Mouse (Mus musculus) forebrain, embryonic 10.5 days (tissue): ENCODE data around the gene Timmdc1. TPM values are rescaled to one million over a fixed set of nuclear protein-coding genes. Genes with fewer than 3 reads are reported as not detected.
"Not testable (repeated sequence)": the region's sequence is repeated elsewhere in the genome, so short reads cannot be mapped to it uniquely, and the experiment has no call there.

Source experiments
- DNase-seq: peaks from one replicate; pipeline ENCODE4 v3.0.0-alpha.2; 2017; ENCODE audit warnings: low spot score; ENCODE audit errors: extremely low spot score
- H3K27ac ChIP-seq: fragments of 300-500 bp; sonication (generic); 2 replicates; pipeline ENCODE4 v1.5.1; 2016; ENCODE audit warnings: mild to moderate bottlenecking
- H3K27me3 ChIP-seq: fragments of 300-500 bp; sonication (generic); 2 replicates; pipeline ENCODE4 v1.6.1; 2016; ENCODE audit warnings: mild to moderate bottlenecking; ENCODE audit not compliant: poor library complexity, severe bottlenecking
- H3K36me3 ChIP-seq: fragments of 300-500 bp; sonication (generic); replicated peaks from 2 replicates; pipeline ENCODE4 v1.6.1; 2016; ENCODE audit warnings: mild to moderate bottlenecking, moderate library complexity
- H3K4me1 ChIP-seq: fragments of 300-500 bp; sonication (generic); 2 replicates; pipeline ENCODE4 v1.6.1; 2016
- H3K4me3 ChIP-seq: fragments of 300-500 bp; sonication (generic); 2 replicates; pipeline ENCODE4 v1.5.1; 2016; ENCODE audit warnings: mild to moderate bottlenecking, moderate library complexity
- H3K9me3 ChIP-seq: fragments of 300-500 bp; sonication (generic); 2 replicates; pipeline ENCODE4 v1.6.1; 2016; ENCODE audit warnings: mild to moderate bottlenecking, moderate library complexity
- WGBS: fragments of 180-500 bp; shearing (Covaris S2); methylation state at CpG from one replicate; pipeline ENCODE4 v1.1.7; 2016; 5-methylcytosine and 5-hydroxymethylcytosine counted together
- polyA plus RNA-seq: library from polyadenylated mRNA; unstranded; fragments of >200 nt; fragmentation: Nextera tagmentation; extraction: Ambion mirVana; gene quantifications from 2 replicates; pipeline ENCODE4 v1.2.1, GENCODE M21; 2016

The Timmdc1 gene
- polyA plus RNA-seq, 1 experiment from 2014 or later = 33.1 TPM

DNA sequence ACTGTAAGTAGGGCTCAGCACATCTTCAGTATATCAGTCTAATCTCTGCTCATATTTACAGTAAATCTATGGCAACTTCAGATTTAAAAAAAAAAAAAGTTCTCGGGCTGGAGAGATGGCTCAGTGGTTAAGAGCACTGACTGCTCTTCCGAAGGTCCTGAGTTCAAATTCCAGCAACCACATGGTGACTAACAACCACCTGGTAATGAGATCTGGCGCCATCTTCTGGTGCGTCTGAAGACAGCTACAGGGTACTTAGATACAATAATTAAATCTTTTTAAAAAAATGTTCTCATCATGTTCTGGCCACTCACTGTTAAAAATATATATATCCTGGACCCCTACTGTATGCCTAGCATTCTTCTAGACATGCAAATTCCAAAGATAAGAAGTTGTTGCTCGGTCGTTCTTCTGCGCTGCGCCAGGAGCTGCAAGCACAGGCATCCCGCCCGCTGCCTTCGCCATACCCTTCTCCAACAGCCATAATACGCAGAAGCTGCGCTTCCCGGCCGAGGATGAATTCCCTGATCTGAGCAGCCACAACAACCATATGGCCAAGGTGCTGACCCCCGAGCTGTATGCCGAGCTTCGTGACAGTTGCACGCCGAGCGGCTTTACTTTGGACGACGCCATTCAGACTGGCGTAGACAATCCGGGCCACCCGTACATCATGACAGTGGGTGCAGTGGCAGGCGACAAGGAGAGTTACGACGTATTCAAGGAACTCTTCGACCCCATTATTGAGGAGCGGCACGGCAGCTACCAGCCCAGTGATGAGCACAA, 39.5 kb downstream of the Timmdc1 start:
- no peak for DNase-seq
- Histone ChIP-seq H3K9me3 (no peaks in the 10 kb centered on the region), H3K27me3 (peaks cover 42% of the 10 kb centered on the region), H3K4me1 (peaks cover 11% of the 10 kb centered on the region), H3K4me3 (peak overlapping the region; percentile 44), H3K36me3 (no peaks in the 10 kb centered on the region), H3K27ac (no peak overlapping the region)
- WGBS = 22% methylated on average over 32 of the region's 32 CpGs

DNA sequence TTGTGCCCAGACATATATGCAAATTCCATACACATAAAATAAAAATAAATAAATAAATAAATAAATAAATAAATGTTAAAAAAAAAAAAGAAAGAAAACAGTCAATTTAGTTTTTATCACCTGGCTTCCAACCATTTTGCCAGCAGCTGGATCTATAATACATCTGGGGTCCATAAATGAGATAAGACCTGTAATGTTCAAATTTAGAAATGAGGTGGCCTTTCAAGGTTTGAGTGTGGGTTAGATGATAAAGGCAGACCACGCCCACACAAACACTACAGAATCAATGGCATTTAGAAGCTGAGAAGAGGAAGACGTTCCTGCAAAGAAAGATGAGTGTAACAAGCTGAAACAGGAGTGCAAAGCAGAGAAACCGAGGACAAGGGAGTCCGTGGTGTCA, 41.1 kb downstream of the Timmdc1 start:
- Histone ChIP-seq H3K27ac (no peak overlapping the region), H3K4me1 (peaks cover 21% of the 10 kb centered on the region), H3K4me3 (no peak overlapping the region), H3K27me3 (peaks cover 52% of the 10 kb centered on the region), H3K9me3 (no peaks in the 10 kb centered on the region), H3K36me3 (no peaks in the 10 kb centered on the region)
- WGBS = 79% methylated on average over 4 of the region's 4 CpGs
- DNase-seq = no peak

DNA sequence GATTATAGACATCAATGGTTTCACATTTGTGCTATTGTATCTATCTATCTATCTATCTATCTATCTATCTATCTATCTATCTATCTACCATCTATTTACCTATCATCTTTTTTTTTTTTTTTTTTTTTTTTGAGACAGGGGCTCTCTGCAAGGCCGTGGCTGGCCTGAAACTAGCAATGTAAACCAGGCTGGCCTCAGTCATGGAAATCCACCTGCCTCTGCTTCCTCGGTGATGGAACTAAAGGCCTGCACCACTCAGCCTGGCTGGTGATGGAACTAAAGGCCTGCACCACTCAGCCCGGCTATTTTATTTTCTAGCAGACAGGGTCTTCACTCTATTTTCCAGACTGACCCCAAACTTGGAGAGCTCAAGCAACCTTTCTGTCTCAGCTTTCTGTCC, 44.2 kb downstream of the Timmdc1 start:
- no peak overlapping the region for H3K4me3 ChIP-seq
- H3K9me3 ChIP-seq = no peaks in the 10 kb centered on the region
- WGBS = 93% methylated on average over 3 of the region's 3 CpGs
- no peak for DNase-seq
- no peaks in the 10 kb centered on the region for H3K36me3 ChIP-seq
- H3K27me3 ChIP-seq = peaks cover 35% of the 10 kb centered on the region
- H3K4me1 ChIP-seq = peaks cover 17% of the 10 kb centered on the region
- no peak overlapping the region for H3K27ac ChIP-seq

DNA sequence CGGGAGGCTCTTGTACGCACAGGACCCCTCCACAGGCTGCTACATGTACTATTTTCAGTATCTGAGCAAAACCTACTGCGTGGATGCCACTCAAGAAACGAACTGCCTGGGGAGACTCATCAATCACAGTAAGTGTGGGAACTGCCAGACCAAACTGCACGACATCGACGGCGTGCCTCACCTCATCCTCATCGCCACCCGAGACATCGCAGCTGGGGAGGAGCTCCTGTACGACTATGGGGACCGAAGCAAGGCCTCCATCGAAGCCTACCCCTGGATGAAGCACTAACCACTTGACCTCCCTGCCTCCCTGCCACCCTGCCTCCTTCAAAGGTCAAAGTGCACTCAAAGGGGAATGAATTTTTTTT, 45.2 kb downstream of the Timmdc1 start:
- not testable (repeated sequence) for H3K27ac ChIP-seq
- H3K4me3 ChIP-seq = peak overlapping the region; percentile 50

DNA sequence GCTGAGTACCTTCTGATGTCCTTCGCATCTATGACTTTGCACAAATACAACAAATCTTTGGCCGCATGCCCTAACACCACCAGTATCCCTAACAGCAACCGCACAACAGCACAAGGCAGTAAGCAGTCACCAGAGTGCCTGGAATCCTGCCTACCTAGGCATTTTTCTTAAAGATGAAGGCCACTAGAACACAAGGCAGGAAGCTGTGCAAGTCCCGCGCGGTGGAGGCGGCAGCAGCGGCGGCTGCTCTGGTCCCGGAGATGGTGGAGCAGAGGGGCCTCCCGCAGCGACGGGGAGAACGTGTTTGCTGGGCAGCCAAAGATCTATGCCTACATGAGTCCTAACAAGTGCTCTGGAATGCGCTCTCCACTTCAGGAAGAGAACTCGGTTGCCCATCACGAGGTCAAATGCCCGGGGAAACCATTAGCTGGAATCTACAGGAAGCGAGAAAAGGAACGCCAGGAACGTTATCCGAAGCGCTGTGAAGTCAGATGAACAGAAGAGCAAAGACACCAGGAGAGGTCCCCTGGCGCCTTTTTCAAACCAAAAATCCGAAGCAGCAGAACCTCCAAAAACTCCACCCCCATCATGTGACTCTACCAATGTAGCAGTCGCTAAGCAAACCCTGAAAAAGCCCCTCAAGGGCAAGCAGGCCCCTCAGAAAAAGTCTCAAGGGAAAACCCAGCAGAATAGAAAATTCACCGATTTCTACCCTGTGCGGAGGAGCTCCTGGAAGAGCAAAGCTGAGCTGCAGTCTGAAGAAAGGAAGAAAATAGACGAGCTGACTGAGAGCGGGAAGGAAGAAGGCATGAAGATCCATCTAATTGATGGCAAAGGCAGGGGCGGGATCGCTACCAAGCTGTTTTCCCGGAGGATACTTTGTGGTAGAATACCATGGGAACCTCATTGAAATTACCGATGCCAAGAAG, 45.9 kb downstream of the Timmdc1 start:
- Histone ChIP-seq H3K4me3 (peak overlapping the region; percentile 50), H3K4me1 (peaks cover 13% of the 10 kb centered on the region), H3K27ac (peak overlapping the region; percentile 80), H3K9me3 (no peaks in the 10 kb centered on the region), H3K27me3 (peaks cover 18% of the 10 kb centered on the region), H3K36me3 (no peaks in the 10 kb centered on the region)
- peak; percentile 53 for DNase-seq
- 12% methylated on average over 34 of the region's 34 CpGs for WGBS

More for the DNA sequence above, 45.2 kb downstream of the Timmdc1 start:
- H3K4me1 ChIP-seq = peaks cover 13% of the 10 kb centered on the region
- H3K27me3 ChIP-seq = peaks cover 24% of the 10 kb centered on the region
- DNase-seq, H3K36me3 ChIP-seq, H3K9me3 ChIP-seq: not testable (repeated sequence)
- 69% methylated on average over 14 of the region's 14 CpGs for WGBS

DNA sequence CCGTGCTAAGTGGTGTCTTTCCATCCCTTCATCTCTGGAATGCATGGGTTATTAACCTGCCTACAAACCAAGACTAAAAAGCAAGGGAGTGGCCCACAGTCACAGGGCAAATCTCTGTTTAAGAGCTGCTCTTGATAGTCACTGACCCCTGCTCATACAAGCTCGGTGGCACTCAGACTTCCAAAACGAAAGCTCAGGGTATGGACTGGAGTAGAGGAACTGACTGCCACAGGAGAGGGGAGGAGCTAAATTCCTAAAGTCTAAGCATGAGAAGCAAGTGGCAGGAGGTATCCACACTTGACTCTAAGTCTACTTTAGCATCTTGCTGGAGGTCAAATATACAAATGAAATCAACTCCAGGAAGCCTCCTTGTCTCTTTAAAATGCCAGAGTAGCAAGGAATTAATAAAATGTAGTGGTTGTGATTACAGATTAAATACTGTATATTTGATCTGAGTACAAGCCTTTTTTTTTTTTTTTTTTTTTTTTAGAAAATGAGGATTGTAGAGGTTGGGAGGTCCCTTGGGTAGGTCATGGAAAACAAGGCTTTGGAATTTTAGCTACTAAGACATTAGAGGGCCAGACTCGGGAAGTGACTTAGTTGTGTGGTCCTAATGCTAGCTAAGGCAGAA, 46.7 kb downstream of the Timmdc1 start:
- WGBS = 63% methylated on average over 4 of the region's 4 CpGs
- DNase-seq = no peak
- Histone ChIP-seq H3K27ac (peak overlapping the region; percentile 80), H3K4me1 (peaks cover 13% of the 10 kb centered on the region), H3K36me3 (no peaks in the 10 kb centered on the region), H3K9me3 (no peaks in the 10 kb centered on the region), H3K27me3 (peaks cover 12% of the 10 kb centered on the region), H3K4me3 (peak overlapping the region; percentile 50; the same call in 1 of the 2 replicates)

DNA sequence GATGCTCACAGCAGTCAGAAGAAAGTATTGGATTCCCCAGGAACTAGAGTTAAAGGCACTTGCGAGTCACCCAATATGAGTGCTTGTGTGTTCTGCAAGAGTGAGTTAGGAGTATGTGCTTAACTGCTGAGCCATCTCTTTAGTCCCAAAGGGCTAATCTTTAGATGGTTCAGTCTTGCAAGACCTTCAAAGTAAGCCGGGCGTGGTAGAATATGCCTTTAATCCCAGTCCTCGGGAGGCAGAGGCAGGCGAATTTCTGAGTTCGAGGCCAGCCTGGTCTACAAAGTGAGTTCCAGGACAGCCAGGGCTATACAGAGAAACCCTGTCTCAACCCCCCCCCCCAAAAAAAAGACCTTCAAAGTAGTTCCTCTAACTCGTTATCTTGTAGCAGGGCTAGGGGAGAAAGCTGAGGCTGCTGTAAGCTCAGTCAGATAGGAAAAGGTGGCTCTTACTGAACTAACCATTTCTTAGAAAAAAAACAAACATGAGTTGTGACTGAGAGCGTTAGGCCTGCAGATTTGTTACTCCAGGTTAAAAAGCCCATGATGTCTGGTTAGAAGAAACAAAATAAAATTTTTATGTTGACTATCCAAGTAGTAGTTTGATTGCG, 47.7 kb downstream of the Timmdc1 start:
- H3K36me3 ChIP-seq = no peaks in the 10 kb centered on the region
- no peaks in the 10 kb centered on the region for H3K9me3 ChIP-seq
- peaks cover 13% of the 10 kb centered on the region for H3K4me1 ChIP-seq
- peaks cover 10% of the 10 kb centered on the region for H3K27me3 ChIP-seq
- 90% methylated on average over 9 of the region's 9 CpGs for WGBS
- no peak overlapping the region for H3K4me3 ChIP-seq
- no peak for DNase-seq
- no peak overlapping the region for H3K27ac ChIP-seq

DNA sequence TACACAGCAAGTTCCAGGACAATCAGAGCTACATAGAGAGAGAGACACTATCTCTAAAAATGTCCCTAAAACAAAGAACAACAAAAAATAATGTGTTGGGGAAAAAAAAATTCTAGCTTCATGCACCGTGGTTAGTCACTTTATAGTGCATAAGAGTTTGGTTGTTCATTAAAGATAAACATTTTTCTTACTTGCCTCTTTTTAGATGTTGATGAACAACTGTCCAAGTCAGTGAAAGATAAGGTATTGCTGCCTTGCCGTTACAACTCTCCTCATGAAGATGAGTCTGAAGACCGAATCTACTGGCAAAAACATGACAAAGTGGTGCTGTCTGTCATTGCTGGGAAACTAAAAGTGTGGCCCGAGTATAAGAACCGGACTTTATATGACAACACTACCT, 48.8 kb downstream of the Timmdc1 start:
- Histone ChIP-seq H3K27me3 (peaks cover 10% of the 10 kb centered on the region), H3K9me3 (no peaks in the 10 kb centered on the region), H3K36me3 (no peaks in the 10 kb centered on the region), H3K27ac (no peak overlapping the region), H3K4me3 (no peak overlapping the region), H3K4me1 (peaks cover 16% of the 10 kb centered on the region)
- WGBS = 90% methylated on average over 5 of the region's 5 CpGs
- DNase-seq = no peak

DNA sequence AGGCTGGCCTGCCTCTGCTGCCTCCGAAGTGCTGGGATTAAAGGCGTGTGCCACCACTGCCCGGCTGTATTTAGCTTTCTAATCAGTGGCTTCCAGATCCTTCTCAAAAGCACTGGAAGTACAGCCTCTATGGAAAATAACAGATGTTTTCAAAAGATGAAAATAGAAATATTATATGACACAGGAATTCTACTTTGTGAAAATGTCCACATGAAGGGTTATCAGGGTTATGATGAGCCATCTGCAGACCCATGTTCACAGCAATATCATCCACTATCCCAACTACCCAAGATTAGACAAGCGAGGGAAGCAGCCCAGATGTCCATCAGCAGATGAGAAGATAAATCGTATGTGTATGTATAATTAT, 50.0 kb downstream of the Timmdc1 start:
- no peak overlapping the region for H3K27ac ChIP-seq
- no peak overlapping the region for H3K4me3 ChIP-seq
- WGBS = 89% methylated on average over 5 of the region's 5 CpGs
- no peaks in the 10 kb centered on the region for H3K36me3 ChIP-seq
- no peaks in the 10 kb centered on the region for H3K9me3 ChIP-seq
- no peak for DNase-seq
- H3K27me3 ChIP-seq = peaks cover 7% of the 10 kb centered on the region; the same call in 1 of the 2 replicates
- peaks cover 16% of the 10 kb centered on the region for H3K4me1 ChIP-seq

DNA sequence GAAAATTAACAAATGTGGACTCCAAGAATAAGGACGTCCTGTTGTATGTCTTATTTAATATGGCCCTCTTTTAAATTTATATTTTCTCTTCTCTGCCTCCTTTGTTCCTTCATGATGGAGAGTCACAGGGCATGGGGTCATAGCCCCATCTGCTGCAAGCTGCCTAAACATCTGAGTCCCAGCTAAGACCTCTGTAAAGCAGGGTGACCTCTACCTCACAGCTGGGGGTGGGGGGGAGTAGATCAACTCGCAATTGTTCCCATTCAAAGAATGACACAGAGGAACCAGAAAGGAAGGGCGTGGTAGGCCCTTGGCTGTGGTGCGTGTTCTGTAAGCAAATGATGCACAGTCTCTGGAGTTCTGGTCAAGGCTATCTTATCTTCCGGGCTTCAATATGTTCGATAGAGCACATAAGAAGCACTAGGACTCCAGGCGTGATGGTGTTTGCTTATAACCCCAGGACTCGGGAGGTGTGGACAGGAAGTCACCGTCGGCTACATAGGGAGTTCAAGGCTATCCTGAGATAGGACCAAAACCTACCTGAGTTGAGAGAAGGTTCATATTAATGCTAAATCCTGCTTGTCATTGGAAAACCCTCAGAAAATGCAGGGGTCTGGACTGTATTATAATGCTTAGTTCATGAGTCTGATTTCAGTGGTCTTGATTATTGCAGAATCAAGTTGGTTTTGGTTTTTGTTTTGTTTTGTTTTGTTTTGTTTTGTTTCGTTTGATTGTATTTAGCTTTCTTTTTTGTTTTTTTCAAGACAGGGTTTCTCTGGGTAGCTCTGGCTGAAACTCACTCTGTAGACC, 50.6 kb downstream of the Timmdc1 start:
- Histone ChIP-seq H3K27me3 (peaks cover 1% of the 10 kb centered on the region; the same call in 1 of the 2 replicates), H3K36me3 (no peaks in the 10 kb centered on the region), H3K27ac (no peak overlapping the region), H3K4me3 (no peak overlapping the region), H3K9me3 (no peaks in the 10 kb centered on the region), H3K4me1 (peaks cover 12% of the 10 kb centered on the region)
- 83% methylated on average over 11 of the region's 11 CpGs for WGBS
- no peak for DNase-seq

DNA sequence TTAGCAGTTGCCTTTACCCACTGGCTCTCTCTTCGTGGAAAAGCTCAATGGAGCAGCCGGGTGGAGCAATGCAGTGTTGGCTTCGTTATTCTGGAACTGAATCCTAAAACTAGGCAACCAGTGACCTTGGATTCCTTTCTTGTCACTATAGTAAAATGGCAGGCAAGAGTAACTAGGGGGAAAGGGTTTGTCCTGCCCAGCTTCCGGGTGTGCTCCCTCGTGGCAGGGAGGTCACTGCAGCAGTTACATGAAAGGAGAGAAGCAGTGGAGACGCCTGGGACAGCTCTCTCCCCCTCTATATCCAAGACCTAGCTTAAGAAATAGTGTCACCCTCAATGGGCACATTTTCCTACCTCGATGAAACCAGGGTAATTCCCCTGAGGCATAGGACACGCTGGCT, 53.0 kb downstream of the Timmdc1 start:
- 80% methylated on average over 8 of the region's 8 CpGs for WGBS

DNA sequence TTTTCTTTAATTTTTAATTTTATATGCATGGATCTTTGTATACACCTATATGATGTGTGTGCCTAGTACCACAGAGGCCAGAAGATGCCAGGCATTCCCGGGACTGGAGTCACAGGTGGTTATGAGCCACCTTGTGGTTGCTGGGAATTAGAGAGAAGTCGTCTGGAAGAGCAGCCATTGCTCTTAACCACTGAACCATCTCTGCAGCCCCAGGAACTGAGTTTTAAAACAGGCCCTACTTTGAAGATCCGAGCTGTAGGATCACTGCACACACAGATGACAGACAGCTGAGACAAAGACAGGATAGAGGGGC, 53.8 kb downstream of the Timmdc1 start:
- Histone ChIP-seq H3K4me3 (no peak overlapping the region), H3K27ac (no peak overlapping the region), H3K9me3 (no peaks in the 10 kb centered on the region), H3K4me1 (0 out of 2 replicates have a peak, but pooled peaks cover 4% of the 10 kb centered on the region), H3K36me3 (no peaks in the 10 kb centered on the region), H3K27me3 (no peaks in the 10 kb centered on the region)
- no peak for DNase-seq
- 39% methylated on average over 3 of the region's 3 CpGs for WGBS

More for the DNA sequence above, 53.0 kb downstream of the Timmdc1 start:
- H3K27me3 ChIP-seq = no peaks in the 10 kb centered on the region
- H3K4me3 ChIP-seq = no peak overlapping the region
- no peak overlapping the region for H3K27ac ChIP-seq
- H3K9me3 ChIP-seq = no peaks in the 10 kb centered on the region
- H3K4me1 ChIP-seq = 0 out of 2 replicates have a peak, but pooled peaks cover 4% of the 10 kb centered on the region
- no peak for DNase-seq
- no peaks in the 10 kb centered on the region for H3K36me3 ChIP-seq
